In genomic region chr7:79660291-79661150, GRCm38 (mm10) we compare ENCODE assay signal across 7 mouse cellular contexts. TPM values are rescaled to one million over a fixed set of nuclear protein-coding genes. Genes with fewer than 3 reads are reported as not detected.
DNase-seq lines count a peak whose midpoint lies in the region; ATAC-seq and TF ChIP-seq lines count a peak whose summit lies in the region.

No protein-coding gene starts in this region.

- H3K9ac ChIP-seq in forebrain, postnatal 0 days: peak overlapping the region; percentile 45
- peak overlapping the region; percentile 88 for H3K9ac ChIP-seq in liver, embryonic 14.5 days (replicated peaks)
- H3K9ac ChIP-seq in stomach, postnatal 0 days (ENCODE audit: low read length): peak overlapping the region; percentile 70

- H3K36me3 ChIP-seq in forebrain, postnatal 0 days (ENCODE audit: insufficient read depth): no peaks in the 10 kb centered on the region
- peaks cover 15% of the 10 kb centered on the region for H3K36me3 ChIP-seq in liver, embryonic 14.5 days (replicated peaks; ENCODE audit: control insufficient read depth, insufficient read depth, low read depth)
- no peaks in the 10 kb centered on the region for H3K36me3 ChIP-seq in stomach, postnatal 0 days (ENCODE audit: control insufficient read depth, insufficient read depth, low read length)

- peaks cover 3% of the 10 kb centered on the region; the same call in 1 of the 2 replicates for H3K4me1 ChIP-seq in lung, adult 2 months (ENCODE audit: control insufficient read depth, insufficient read depth, low read length)
- peaks cover 7% of the 10 kb centered on the region for H3K4me1 ChIP-seq in bone marrow macrophage, adult 2 months (ENCODE audit: control insufficient read depth, insufficient read depth, low read length)
- peaks cover 3% of the 10 kb centered on the region; the same call in 1 of the 2 replicates for H3K4me1 ChIP-seq in forebrain, postnatal 0 days (ENCODE audit: insufficient read depth)
- H3K4me1 ChIP-seq in liver, embryonic 14.5 days (replicated peaks; ENCODE audit: control insufficient read depth in 2 of 2, insufficient read depth in 2 of 2, low read length in 1 of 2): peaks cover 12 to 16% of the 10 kb centered on the region in 2 experiments
- no peaks in the 10 kb centered on the region for H3K4me1 ChIP-seq in stomach, postnatal 0 days (replicated peaks; ENCODE audit: control insufficient read depth, insufficient read depth)

- no peak overlapping the region for H3K27ac ChIP-seq in bone marrow macrophage, adult 2 months (ENCODE audit: insufficient read depth, low read depth, low read length)
- H3K27ac ChIP-seq in forebrain, postnatal 0 days (ENCODE audit: low read depth, low read length): no peak overlapping the region
- no peak overlapping the region for H3K27ac ChIP-seq in liver, embryonic 14.5 days
- H3K27ac ChIP-seq in stomach, postnatal 0 days (replicated peaks): no peak overlapping the region

- under 1% methylated on average over 73 of the region's 73 CpGs for WGBS in lung, adult 2 months
- under 1% methylated on average over 73 of the region's 73 CpGs for WGBS in forebrain, postnatal 0 days
- WGBS in liver, embryonic 14.5 days (ENCODE audit: insufficient replicate concordance): under 1% methylated on average over 70 of the region's 73 CpGs
- under 1% methylated on average over 68 of the region's 73 CpGs for WGBS in stomach, postnatal 0 days

- peak overlapping the region; percentile 100 for H3K4me2 ChIP-seq in forebrain, postnatal 0 days (ENCODE audit: low read depth)
- peak overlapping the region; percentile 91 for H3K4me2 ChIP-seq in liver, embryonic 14.5 days (ENCODE audit: low read depth)
- peak overlapping the region; percentile 100 for H3K4me2 ChIP-seq in stomach, postnatal 0 days (replicated peaks; ENCODE audit: low read depth)

- H3K4me3 ChIP-seq in lung, adult 2 months (replicated peaks; ENCODE audit: extremely low read depth, low read depth, low read length): peak overlapping the region; percentile 52
- H3K4me3 ChIP-seq in bone marrow macrophage, adult 2 months (ENCODE audit: insufficient read depth, low read length): peak overlapping the region; percentile 94
- peak overlapping the region; percentile 78 for H3K4me3 ChIP-seq in forebrain, postnatal 0 days (ENCODE audit: low read depth, low read length)
- peak overlapping the region; percentile 83 to 88 for H3K4me3 ChIP-seq in liver, embryonic 14.5 days (ENCODE audit: insufficient read depth in 1 of 2, low read depth in 2 of 2, low read length in 2 of 2)
- H3K4me3 ChIP-seq in stomach, postnatal 0 days (ENCODE audit: low read depth, low read length): peak overlapping the region; percentile 84

- no peaks in the 10 kb centered on the region for H3K9me3 ChIP-seq in forebrain, postnatal 0 days (ENCODE audit: low read length)
- no peaks in the 10 kb centered on the region for H3K9me3 ChIP-seq in liver, embryonic 14.5 days (ENCODE audit: control insufficient read depth, low read length)
- H3K9me3 ChIP-seq in stomach, postnatal 0 days (ENCODE audit: control insufficient read depth, low read length): no peaks in the 10 kb centered on the region

- H3K27me3 ChIP-seq in forebrain, postnatal 0 days (ENCODE audit: insufficient read depth, low read length): no peaks in the 10 kb centered on the region
- H3K27me3 ChIP-seq in liver, embryonic 14.5 days (ENCODE audit: control insufficient read depth, insufficient read depth, low read length): no peaks in the 10 kb centered on the region
- H3K27me3 ChIP-seq in stomach, postnatal 0 days (ENCODE audit: control insufficient read depth, insufficient read depth, low read length): no peaks in the 10 kb centered on the region

- no peak for DNase-seq in lung, adult 2 months
- no peak for DNase-seq in lung, postnatal 10 days
- DNase-seq in forebrain, postnatal 0 days: no peak
- no peak for DNase-seq in liver, embryonic 14.5 days (ENCODE audit: low read depth in 3 of 3, low spot score in 3 of 3)
- DNase-seq in stomach, postnatal 0 days (ENCODE audit: low spot score): no peak

- no peak for TF ChIP-seq EP300 in liver, embryonic 14.5 days (IDR thresholded peaks at IDR 0.05; ENCODE audit: low read depth)
- no peak for TF ChIP-seq EP300 in stomach, postnatal 0 days (optimal IDR thresholded peaks at IDR 0.05)

- no peak for TF ChIP-seq CTCF in lung, adult 2 months (IDR thresholded peaks at IDR 0.05; ENCODE audit: insufficient read depth, low read length)
- TF ChIP-seq CTCF in bone marrow macrophage, adult 2 months (IDR thresholded peaks at IDR 0.05; ENCODE audit: low read depth, low read length): no peak
- TF ChIP-seq CTCF in forebrain, postnatal 0 days (IDR thresholded peaks at IDR 0.05; ENCODE audit: low read depth): no peak
- no peak for TF ChIP-seq CTCF in liver, embryonic 14.5 days (IDR thresholded peaks at IDR 0.05; ENCODE audit: low read depth)
- no peak for TF ChIP-seq CTCF in stomach, postnatal 0 days (IDR thresholded peaks at IDR 0.05; ENCODE audit: low read depth)

- 0 out of 2 replicates have a peak, but pooled peaks have one; percentile 1 for ATAC-seq in forebrain, postnatal 0 days
- ATAC-seq in liver, embryonic 14.5 days (ENCODE audit: insufficient read depth): peak; percentile 43
- peak; percentile 23 for ATAC-seq in stomach, postnatal 0 days (ENCODE audit: low FRiP score, low TSS enrichment)
- no peak for ATAC-seq in frontal cortex, adult (ENCODE audit: low TSS enrichment)

- TF ChIP-seq POLR2A in lung, adult 2 months (IDR thresholded peaks at IDR 0.05; ENCODE audit: borderline replicate concordance, extremely low read depth, low read depth, low read length): no peak
- no peak for TF ChIP-seq POLR2A in bone marrow macrophage, adult 2 months (IDR thresholded peaks at IDR 0.05; ENCODE audit: borderline replicate concordance, low read depth, low read length)

RNA-seq across cellular contexts. Expression of gene Ticrr, which starts 0.5 kb away (rescaled TPM):
- polyA plus RNA-seq in lung, adult 2 months (2012; rRNA removed): 0.12 and 0.17 TPM in 2 replicates
- 3.5 and 4.6 TPM in 2 replicates for polyA plus RNA-seq in bone marrow macrophage, adult 2 months (2012; ENCODE audit: insufficient read depth, insufficient read length, missing spikeins)
- total RNA-seq in forebrain, postnatal 0 days (2014; rRNA removed): 1.1 and 1.8 TPM in 2 replicates
- 0.50 and 1.2 TPM in 2 replicates for polyA plus RNA-seq in forebrain, postnatal 0 days (2015; fragmentation: Nextera tagmentation; extraction: Ambion mirVana)
- polyA plus RNA-seq in liver, embryonic 14.5 days (2012; rRNA removed): 3.4 and 3.6 TPM in 2 replicates
- polyA plus RNA-seq in liver, embryonic 14.5 days (2014; fragmentation: Nextera tagmentation; extraction: Ambion mirVana): 6.0 and 6.9 TPM in 2 replicates
- 1.4 and 1.6 TPM in 2 replicates for polyA plus RNA-seq in stomach, postnatal 0 days (2015; fragmentation: Nextera tagmentation; extraction: Ambion mirVana)

RNA-seq across cellular contexts. Expression of gene Rhcg, which starts 43.1 kb away (rescaled TPM):
- polyA plus RNA-seq in lung, adult 2 months (2012; rRNA removed): not detected in 2 replicates
- polyA plus RNA-seq in bone marrow macrophage, adult 2 months (2012; ENCODE audit: insufficient read depth, insufficient read length, missing spikeins): not detected in 2 replicates
- 2.0 TPM in 2 replicates for total RNA-seq in forebrain, postnatal 0 days (2014; rRNA removed)
- polyA plus RNA-seq in forebrain, postnatal 0 days (2015; fragmentation: Nextera tagmentation; extraction: Ambion mirVana): 2.9 and 4.3 TPM in 2 replicates
- 0.03 TPM in 2 replicates for polyA plus RNA-seq in liver, embryonic 14.5 days (2012; rRNA removed)
- polyA plus RNA-seq in liver, embryonic 14.5 days (2014; fragmentation: Nextera tagmentation; extraction: Ambion mirVana): not detected in 2 replicates
- 0.08 TPM in 1 of 2 replicates, not detected in the other for polyA plus RNA-seq in stomach, postnatal 0 days (2015; fragmentation: Nextera tagmentation; extraction: Ambion mirVana)

RNA-seq across cellular contexts. Expression of gene Kif7, which starts 55.0 kb away (rescaled TPM):
- polyA plus RNA-seq in lung, adult 2 months (2012; rRNA removed): 3.5 and 3.8 TPM in 2 replicates
- 0.60 and 0.71 TPM in 2 replicates for polyA plus RNA-seq in bone marrow macrophage, adult 2 months (2012; ENCODE audit: insufficient read depth, insufficient read length, missing spikeins)
- total RNA-seq in forebrain, postnatal 0 days (2014; rRNA removed): 5.7 and 6.4 TPM in 2 replicates
- 1.4 and 2.0 TPM in 2 replicates for polyA plus RNA-seq in forebrain, postnatal 0 days (2015; fragmentation: Nextera tagmentation; extraction: Ambion mirVana)
- 0.23 and 0.56 TPM in 2 replicates for polyA plus RNA-seq in liver, embryonic 14.5 days (2012; rRNA removed)
- 0.14 and 0.15 TPM in 2 replicates for polyA plus RNA-seq in liver, embryonic 14.5 days (2014; fragmentation: Nextera tagmentation; extraction: Ambion mirVana)
- 1.1 and 1.2 TPM in 2 replicates for polyA plus RNA-seq in stomach, postnatal 0 days (2015; fragmentation: Nextera tagmentation; extraction: Ambion mirVana)
